Mouse (Mus musculus): Measurements from ENCODE around the gene Anks1.
"Not testable (repeated sequence)": the region's sequence is repeated elsewhere in the genome, so short reads cannot be mapped to it uniquely, and the experiment has no call there.

The Anks1 gene

DNA sequence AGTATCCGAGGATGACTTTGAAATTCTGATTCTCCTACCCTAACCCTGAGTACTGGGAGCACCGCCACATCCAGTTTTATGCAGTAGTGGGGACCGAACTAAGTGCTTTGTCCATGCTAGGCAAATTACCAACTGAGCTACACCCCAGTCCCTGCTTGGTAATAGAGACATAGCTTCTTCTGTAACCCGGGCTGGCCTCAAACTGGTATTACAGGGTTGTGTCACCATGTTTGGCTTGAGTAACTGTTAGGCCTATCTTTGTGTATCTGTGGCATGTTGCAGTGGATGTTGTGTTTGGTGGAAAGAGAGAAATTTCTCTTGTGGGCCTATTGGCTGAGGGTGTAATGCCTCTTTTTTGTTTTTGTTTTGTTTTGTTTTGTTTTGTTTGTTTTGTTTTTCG is 21.2 kb downstream of the Anks1 start:
- in situ Hi-C loops (cut with MboI, MseI) = no loop called here

DNA sequence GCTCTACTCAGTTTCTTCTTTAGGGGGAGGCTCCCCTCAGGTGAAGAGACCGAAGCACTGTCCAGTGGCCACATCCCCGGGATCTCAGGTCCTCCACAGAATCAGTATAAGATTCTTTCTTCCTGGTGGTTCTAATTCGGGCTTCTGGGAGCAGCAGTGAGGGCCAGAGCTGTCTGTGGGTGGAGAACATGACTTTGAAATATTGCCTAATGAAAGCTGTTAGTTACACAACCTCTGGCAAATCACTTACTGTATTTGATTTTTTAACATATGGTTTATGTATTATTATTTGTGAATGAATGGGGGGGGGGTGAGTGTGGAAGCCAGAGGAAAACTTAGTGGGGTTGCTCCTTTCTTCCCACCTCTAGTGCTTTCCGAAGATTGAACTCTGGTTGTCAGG is 22.7 kb downstream of the Anks1 start:
- in situ Hi-C loops (cut with MboI, MseI) = no loop called here

GRCm38 (mm10) chr17:27934136-27934910 is 25.2 kb downstream of the Anks1 start:
- in situ Hi-C loops (cut with MboI, MseI) = no loop called here

DNA sequence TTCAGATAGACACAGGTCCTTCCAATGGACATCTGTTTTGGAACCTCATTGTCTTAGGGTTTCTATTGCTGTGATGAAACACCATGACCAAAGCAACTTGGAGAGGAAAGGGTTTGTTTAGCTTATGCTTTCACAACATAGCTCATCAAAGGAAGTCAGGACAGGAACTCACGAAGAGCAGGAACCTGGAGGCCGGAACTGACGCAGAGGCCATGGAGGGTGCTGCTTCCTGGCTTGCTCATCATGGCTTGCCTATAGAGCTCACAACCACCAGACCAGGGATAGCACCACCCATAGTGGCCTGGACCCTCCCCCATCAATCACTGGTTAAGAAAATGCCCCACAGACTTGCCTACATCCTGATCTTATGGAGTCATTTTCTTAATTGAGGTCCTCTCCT is 26.0 kb downstream of the Anks1 start:
- in situ Hi-C loops (cut with MboI, MseI) = no loop called here

DNA sequence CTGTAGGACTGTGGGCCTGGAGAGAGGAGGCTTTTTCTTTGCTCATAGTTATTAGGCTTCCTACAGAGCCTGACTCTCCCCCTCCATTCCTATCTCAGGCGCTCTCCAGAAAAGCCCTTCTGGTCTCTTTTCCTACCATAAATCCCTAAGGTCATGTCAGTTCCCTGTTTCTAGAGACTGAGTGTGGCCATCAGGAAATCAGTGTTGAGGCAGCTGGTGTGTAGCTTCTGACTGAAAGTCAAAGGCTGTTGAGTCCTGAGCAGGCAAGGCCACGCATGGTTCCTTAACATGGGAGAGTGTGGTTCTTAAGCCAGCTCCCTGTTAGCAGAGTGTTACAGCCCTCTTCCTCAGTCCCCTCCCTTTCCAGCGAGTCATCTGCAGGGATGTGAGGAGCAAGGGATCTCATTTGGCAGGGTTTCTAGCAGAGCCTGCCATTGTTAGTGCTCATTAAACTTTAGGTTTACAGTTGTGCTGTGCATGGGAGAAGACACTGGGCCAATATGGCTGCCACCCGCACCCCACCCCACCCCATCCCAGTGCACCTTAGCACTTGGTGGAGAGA is 28.0 kb downstream of the Anks1 start:
- in situ Hi-C loops (cut with MboI, MseI) = no loop called here

DNA sequence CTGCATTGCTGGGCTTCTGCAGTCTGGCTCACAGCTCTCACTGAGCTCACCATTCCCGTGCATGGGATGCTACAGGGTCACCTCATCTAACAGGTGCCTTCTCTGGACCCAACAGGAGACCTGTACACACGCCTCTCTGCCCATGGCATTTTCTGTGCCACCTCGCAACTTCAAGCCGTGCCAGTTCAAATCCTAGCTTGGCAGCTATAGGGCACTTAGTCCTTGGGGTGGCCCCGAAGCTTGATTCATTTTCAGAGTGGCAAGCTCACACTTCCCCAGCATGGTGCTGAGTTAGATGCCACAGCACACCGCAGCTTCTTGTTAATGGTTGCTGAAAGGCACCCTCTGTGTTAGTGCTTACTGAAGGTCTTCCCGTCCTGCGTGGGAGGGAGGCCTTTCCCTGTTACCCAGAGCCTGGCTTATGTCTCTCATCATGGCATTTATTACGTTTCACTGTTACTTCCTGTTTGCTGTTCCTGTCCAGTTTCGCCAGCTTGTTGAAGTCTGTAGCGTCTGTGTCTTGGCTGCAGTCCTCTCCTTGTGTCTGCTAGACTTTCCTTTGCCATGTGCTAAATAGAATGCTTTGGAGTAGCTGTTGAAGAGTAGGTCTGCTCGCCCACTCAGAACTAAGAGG is 29.1 kb downstream of the Anks1 start:
- in situ Hi-C loops (cut with MboI, MseI) = no loop called here

DNA sequence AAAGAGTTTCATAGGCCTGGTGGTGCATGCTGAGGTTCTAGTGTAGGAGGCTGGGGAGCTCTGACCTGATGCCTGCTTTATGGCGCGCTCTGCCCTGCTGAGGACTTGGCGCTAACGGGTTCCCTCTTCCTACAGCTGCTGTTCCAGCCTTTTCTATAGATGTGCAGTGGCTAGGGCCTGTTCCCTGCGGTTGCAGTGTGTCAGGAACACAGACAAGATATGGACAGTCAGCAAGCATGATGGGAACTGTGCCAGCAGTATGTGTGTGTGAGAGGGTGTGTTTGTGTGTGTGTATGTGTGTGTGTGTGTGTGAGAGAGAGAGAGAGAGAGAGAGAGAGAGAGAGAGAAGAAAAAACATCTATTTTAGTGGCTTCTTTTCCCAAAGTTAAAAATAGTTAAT is 29.9 kb downstream of the Anks1 start:
- in situ Hi-C loops (cut with MboI, MseI) = no loop called here

DNA sequence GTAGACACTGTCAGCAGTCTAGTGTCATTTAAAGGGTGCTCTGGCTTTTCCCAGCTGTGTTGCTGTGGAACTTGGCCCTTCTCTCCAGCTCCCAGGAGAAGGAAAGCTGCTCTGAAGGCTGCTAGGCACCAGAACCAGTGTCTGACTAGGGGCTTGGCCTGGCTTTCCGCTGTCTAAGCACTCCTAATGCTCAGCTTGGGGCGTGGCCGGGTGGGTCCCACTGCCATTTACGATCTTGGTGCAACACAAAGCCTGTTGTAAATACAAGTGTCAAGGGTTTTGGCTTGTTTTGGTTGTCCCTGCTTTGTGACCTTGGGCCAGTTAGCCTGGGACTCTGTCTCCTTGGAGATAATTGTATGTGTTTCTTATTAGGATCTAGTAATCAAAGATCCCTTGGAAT is 31.2 kb downstream of the Anks1 start:
- in situ Hi-C loops (cut with MboI, MseI) = no loop called here

DNA sequence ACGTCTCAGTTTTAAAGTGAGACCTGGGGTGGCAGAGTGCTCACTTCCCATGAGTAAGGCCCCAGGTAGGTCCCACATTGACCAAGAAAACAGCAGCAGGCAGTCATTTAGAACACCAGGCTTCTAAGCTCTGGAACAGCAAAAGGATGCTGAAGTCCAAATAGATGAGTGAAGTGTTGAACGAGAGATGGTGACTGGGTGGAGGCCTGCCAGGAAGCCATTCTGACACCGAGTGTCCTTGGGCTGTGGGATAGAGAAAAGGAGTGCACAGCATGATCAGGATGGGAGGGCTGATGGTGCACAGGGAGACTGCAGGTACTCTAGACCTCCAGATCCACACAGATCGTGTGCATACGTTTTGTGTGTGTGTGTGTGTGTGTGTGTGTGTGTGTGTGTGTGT is 32.1 kb downstream of the Anks1 start:
- in situ Hi-C loops (cut with MboI, MseI) = no loop called here

DNA sequence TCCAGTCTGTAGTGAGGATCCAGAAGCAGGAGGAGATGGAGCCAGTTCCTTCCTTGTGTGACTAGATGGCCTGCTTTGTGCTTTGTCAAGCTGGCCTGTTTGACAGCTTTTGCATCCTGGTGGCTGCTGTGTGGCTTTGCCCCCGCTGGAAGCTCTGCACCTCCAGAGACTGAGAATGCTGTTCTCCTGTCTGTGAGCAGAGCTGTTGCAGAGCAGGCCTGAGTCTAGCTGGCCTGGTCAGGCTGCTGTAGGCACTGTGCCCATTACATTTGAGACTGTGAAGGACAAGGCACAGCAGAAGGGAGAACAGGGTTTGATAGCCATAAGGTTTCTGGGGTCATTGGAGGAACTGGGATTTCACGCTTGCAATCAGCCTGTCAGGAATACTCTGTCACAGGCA is 32.6 kb downstream of the Anks1 start:
- in situ Hi-C loops (cut with MboI, MseI) = no loop called here

- in situ Hi-C loops (cut with MboI, MseI) = no loop called here
Observed at GRCm38 (mm10) chr17:27942131-27942530, 33.0 kb downstream of the Anks1 start.

DNA sequence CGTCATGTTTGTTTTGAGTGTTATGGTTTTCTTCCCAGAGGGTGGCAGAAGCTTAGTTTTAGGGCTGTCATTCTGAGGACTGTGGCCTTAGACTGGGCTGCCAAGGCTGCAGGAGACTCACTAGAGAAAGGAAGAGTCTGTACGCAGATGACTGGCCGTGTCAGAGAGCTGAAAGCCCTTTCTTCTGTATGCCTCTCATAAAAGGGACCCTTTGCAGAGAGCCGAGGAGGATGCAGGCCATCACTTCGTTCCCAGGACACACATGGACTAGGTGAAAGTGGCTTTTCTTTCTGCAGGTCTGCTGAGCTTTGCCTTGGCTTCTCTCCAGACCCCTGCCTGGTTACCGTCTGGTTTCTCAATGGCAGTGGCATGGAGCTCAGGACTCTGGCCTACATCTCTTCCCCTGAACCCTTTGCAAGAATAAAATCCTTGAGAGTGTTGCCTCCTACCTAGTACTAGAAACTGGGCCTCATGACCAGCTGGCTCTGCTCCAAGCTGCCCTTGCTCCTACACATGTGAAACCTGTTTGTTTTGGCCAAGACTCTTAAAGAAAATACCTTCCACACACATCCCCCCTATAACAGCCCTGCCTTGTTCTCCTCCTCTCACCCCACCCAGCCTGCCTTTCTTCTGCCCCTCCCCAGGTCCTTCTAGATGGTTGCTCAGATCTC is 36.6 kb downstream of the Anks1 start:
- in situ Hi-C loops (cut with MboI, MseI) = no loop called here

DNA sequence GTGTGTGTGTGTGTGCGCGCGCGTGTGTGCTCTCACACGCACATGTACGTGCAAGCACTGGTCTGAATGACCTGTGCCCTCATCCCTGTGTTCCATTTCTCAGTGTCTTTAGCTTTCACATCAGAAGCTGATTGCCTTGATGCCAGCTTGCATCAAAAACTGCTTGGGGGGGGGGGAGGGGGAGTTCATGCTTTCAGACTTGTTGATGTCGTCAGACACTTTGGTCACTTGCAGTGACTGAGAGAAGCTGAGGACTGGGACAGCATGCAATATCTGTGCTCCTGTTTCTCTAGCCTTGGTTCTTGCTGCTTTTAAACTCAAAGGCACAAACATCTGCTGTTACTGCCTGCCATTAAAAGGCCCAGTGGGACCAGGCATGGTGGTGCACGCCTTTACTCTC is 37.3 kb downstream of the Anks1 start:
- in situ Hi-C loops (cut with MboI, MseI) = no loop called here

- in situ Hi-C loops (cut with MboI, MseI) = no loop called here
Observed at GRCm38 (mm10) chr17:27947155-27947554, 38.0 kb downstream of the Anks1 start.

- in situ Hi-C loops (cut with MboI, MseI) = no loop called here
Observed at GRCm38 (mm10) chr17:27953136-27953535, 44.0 kb downstream of the Anks1 start.

DNA sequence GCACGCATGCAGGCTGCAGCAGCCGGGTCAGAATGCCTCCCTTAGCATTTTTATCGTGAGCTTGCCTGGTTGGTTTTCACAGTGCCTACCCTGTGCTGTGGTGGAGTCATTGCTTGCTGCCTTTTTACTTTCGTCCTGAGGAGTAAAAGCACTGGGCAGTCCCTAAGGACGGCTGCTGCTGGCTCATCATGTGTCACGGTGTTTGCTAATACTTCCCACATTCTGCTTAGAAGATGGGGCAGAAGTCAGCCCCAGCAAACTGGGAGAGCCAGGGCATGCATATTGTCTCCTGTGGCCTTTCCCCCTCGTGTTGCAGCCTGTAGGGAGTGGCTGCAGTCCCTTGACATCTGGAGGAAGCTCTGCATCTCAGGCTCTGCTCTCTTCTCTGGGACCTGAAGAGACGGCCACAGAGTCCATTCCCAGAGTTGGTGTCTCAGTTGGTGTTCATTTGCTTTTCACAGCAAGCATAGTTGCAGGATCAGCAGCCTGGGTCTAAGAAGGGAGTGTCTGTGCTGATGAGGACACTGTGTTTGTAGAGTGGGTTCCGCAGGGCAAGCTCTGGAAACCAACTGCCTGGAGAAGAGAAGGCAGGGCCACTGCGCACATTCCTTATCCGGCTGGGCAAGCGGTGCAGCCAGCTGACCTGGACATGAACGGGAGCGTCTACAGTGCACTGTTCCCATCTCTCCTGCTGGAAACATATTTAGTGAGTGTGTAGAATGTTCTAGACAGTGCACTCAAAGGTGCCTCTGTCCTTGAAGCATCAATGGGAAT is 45.7 kb downstream of the Anks1 start:
- in situ Hi-C loops (cut with MboI, MseI) = no loop called here

DNA sequence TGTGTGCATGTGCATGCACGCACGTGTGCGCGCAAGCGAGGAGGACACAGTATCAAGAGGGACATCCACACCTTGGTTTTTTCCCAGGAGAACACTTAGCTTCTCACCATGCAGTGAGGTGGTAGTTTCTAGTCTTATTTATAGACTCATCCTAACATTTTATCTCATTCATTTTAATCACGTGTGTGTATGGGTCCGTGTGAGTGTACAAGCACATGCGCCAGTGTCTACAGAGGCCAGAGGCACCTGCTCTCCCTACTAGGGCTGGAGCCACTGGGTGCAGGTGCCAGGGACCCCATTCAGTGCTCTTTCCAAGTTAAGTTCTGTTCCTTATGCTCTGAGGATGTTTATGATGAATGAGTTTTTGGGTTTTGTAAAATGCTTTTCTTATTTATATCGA is 48.5 kb downstream of the Anks1 start:
- in situ Hi-C loops (cut with MboI, MseI) = no loop called here

DNA sequence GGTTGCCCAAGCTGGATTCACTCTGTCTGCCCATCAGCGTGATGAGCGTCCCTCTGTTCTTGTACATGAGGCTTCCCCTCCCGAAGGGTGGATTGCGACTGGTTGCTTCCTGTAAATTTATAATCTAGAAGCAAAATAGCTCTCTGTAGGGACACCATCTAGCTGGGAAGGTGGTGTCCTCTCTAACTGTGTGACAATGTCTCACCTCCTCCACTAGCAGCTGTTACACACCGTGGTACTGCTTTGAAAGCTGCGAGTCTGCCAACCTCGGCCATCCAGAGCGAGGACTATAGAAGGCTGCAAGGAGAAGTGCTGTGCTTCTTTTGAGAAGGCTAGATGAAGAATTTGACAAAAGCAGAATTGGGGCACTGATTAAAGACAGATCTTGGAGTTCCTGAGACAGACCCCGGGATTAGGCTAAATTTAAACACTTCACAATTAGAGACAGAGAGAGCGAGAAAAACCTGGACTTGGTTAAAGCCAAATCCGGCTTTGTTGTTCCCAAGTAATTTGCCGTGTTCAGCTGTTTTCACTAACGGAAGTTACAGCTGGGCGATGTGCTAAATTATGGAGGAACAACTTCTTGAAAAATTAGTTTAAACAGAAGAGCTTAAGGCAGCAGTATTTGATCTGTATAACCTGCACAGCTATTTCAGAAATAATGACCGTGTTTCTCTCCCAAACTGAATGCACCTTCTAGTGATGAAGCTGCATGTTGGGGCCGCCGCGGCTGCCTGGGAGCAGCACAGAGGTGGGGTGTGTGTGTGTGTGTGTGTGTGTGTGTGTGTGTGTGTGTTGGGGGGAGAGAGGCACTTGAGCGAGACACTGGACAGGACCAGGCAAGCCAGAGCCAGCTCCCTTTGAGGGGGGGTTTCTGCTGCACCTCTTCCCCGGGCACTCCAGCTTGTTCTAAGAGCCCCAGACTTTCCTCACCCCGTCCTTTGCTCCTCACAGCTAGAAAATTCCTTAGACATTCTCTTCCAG is 51.3 kb downstream of the Anks1 start:
- in situ Hi-C loops (cut with MboI, MseI) = no loop called here

DNA sequence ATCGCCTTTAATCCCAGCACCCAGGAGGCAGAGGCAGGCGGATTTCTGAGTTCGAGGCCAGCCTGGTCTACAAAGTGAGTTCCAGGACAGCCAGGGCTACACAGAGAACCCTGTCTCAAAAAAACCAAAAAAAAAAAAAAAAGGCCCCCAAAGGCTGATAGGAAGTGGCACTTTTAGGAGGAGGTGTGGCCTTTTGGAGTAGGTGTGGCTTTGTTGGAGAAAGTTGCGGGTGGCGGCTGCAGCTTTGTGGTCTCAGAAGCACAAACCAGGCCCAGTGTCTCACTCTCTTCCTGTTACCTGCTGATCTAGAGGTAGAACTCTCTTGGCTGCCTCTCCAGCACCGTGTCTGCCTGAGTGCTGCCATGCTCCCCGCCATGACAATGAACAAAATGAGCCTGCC is 54.0 kb downstream of the Anks1 start:
- in situ Hi-C loops (cut with MboI, MseI) = not testable (repeated sequence)

DNA sequence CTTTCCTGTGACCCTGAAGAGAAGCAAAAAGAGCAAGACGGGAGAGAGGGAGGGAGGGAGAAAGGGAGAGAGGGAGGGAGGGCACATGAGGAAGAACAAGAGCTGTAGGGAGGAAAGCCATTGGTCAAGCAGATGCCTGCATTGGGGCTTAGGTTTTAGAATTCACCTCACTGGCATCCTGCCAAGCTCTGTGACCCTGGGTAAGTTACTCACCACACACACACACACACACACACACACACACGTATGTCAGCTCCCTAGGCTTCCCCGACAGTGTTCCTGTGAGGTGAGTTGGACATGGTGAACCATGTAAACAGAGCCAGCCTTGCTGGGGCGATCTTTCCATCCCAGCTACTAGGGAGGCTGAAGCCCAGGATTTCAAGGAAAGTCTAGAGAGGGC is 55.5 kb downstream of the Anks1 start:
- in situ Hi-C loops (cut with MboI, MseI) = no loop called here

DNA sequence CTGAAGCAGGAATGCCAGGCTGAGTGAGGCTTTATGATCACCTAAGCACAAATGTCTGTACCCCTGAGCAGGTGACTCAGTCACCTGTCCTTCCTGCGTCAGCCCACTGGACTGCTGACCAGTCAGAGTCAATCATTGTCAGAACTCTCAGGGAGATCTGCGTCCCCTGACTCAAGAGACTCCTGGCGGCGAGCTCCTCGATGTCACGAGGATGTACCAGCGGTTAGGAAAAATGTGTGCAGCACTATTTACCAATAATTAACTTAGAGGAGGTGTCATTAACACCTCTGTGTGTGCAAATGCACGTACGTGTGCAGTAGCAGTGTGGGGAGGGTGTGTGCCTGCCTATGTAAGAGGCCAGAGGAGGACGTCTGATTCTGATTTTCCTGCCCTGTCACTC is 56.2 kb downstream of the Anks1 start:
- in situ Hi-C loops (cut with MboI, MseI) = no loop called here

Measured in T-helper 1 cell (primary cell).